ENCODE assay signal across 7 mouse cellular contexts in the genomic region with DNA sequence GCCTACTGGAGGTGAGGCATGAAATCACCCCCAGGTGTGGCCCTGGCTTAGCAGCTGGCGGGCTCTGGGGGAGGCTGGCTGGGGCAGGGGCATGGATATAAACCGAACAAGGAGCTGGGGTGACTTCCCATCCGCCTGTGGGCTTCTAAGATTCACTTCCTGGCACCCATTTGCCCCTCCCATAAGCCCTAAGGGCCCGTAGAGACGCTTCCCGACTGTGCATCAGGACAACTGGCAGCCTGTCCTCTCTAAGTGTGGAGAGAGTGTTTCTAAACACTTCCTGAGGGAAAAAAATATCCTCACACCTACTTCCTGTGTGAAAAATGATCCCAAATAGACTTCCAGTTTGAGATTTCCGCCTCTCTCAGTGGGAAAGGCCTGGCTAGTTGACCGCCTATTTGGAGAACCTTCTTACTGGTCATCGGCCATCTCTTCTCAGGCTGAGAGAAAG. TPM values are rescaled to one million over a fixed set of nuclear protein-coding genes. Genes with fewer than 3 reads are reported as not detected.
DNase-seq lines count a peak whose midpoint lies in the region; ATAC-seq lines count a peak whose summit lies in the region.

No protein-coding gene starts in this region.

- H3K4me2 ChIP-seq in liver, embryonic 15.5 days = no peak overlapping the region
- H3K4me2 ChIP-seq in liver, embryonic 12.5 days = no peak overlapping the region
- H3K4me2 ChIP-seq in forebrain, embryonic 14.5 days (ENCODE audit: low read length) = peak overlapping the region; percentile 23; the same call in 1 of the 2 replicates
- H3K4me2 ChIP-seq in intestine, embryonic 14.5 days (ENCODE audit: low read length) = peak overlapping the region; percentile 35
- peak overlapping the region; percentile 36 for H3K4me2 ChIP-seq in neural tube, embryonic 13.5 days

- H3K27me3 ChIP-seq in liver, embryonic 15.5 days = no peaks in the 10 kb centered on the region; the same call in 1 of the 2 replicates
- H3K27me3 ChIP-seq in liver, embryonic 12.5 days (replicated peaks) = 0 out of 2 replicates have a peak, but pooled peaks cover 7% of the 10 kb centered on the region
- H3K27me3 ChIP-seq in forebrain, embryonic 14.5 days (replicated peaks; ENCODE audit: control insufficient read depth, insufficient read depth, low read length) = no peaks in the 10 kb centered on the region
- H3K27me3 ChIP-seq in intestine, embryonic 14.5 days (replicated peaks; ENCODE audit: control insufficient read depth, insufficient read depth, low read length) = no peaks in the 10 kb centered on the region
- no peaks in the 10 kb centered on the region for H3K27me3 ChIP-seq in neural tube, embryonic 13.5 days

- no peak for ATAC-seq in liver, embryonic 15.5 days (ENCODE audit: insufficient read depth)
- ATAC-seq in liver, embryonic 12.5 days = no peak
- ATAC-seq in forebrain, embryonic 14.5 days = no peak
- ATAC-seq in intestine, embryonic 14.5 days (replicated peaks; ENCODE audit: low FRiP score, low TSS enrichment, low read depth) = no peak
- ATAC-seq in neural tube, embryonic 13.5 days (ENCODE audit: low read depth) = 0 out of 2 replicates have a peak, but pooled peaks have one; percentile 2
- no peak for ATAC-seq in CD4-positive, CD25-positive, alpha-beta regulatory T cell, adult 4 months

- H3K27ac ChIP-seq in liver, embryonic 15.5 days (replicated peaks) = 0 out of 2 replicates have a peak overlapping the region, but pooled peaks have one; percentile 38
- no peak overlapping the region for H3K27ac ChIP-seq in liver, embryonic 12.5 days
- peak overlapping the region; percentile 70 for H3K27ac ChIP-seq in forebrain, embryonic 14.5 days (ENCODE audit: low read depth, low read length)
- peak overlapping the region; percentile 57 for H3K27ac ChIP-seq in intestine, embryonic 14.5 days (ENCODE audit: low read depth)
- peak overlapping the region; percentile 88 for H3K27ac ChIP-seq in neural tube, embryonic 13.5 days (replicated peaks)

- no peaks in the 10 kb centered on the region for H3K36me3 ChIP-seq in liver, embryonic 15.5 days (replicated peaks)
- no peaks in the 10 kb centered on the region for H3K36me3 ChIP-seq in liver, embryonic 12.5 days
- H3K36me3 ChIP-seq in forebrain, embryonic 14.5 days (ENCODE audit: control insufficient read depth, insufficient read depth, low read length) = peaks cover 29% of the 10 kb centered on the region
- no peaks in the 10 kb centered on the region for H3K36me3 ChIP-seq in intestine, embryonic 14.5 days (ENCODE audit: control insufficient read depth, insufficient read depth, low read length)
- peaks cover 34% of the 10 kb centered on the region for H3K36me3 ChIP-seq in neural tube, embryonic 13.5 days

- peak; percentile 46 for DNase-seq in forebrain, embryonic 14.5 days (ENCODE audit: low spot score)
- no peak for DNase-seq in intestine, embryonic 14.5 days (ENCODE audit: low spot score)
- DNase-seq in yolk sac, embryonic 10.5 days (ENCODE audit: low spot score) = no peak

- WGBS in liver, embryonic 15.5 days (ENCODE audit: insufficient replicate concordance) = 46% methylated on average over 9 of the region's 9 CpGs
- 49% methylated on average over 9 of the region's 9 CpGs for WGBS in liver, embryonic 12.5 days (ENCODE audit: insufficient replicate concordance)
- WGBS in forebrain, embryonic 14.5 days = 19% methylated on average over 9 of the region's 9 CpGs
- WGBS in intestine, embryonic 14.5 days = 36% methylated on average over 9 of the region's 9 CpGs
- 32% methylated on average over 9 of the region's 9 CpGs for WGBS in neural tube, embryonic 13.5 days

- no peak overlapping the region for H3K4me3 ChIP-seq in liver, embryonic 15.5 days (replicated peaks)
- no peak overlapping the region for H3K4me3 ChIP-seq in liver, embryonic 12.5 days
- H3K4me3 ChIP-seq in forebrain, embryonic 14.5 days (ENCODE audit: low read depth, low read length) = no peak overlapping the region
- no peak overlapping the region for H3K4me3 ChIP-seq in intestine, embryonic 14.5 days (ENCODE audit: low read depth, low read length)
- no peak overlapping the region for H3K4me3 ChIP-seq in neural tube, embryonic 13.5 days

- H3K9ac ChIP-seq in liver, embryonic 15.5 days = no peak overlapping the region
- no peak overlapping the region for H3K9ac ChIP-seq in liver, embryonic 12.5 days
- H3K9ac ChIP-seq in forebrain, embryonic 14.5 days (ENCODE audit: low read length) = peak overlapping the region; percentile 26; the same call in 1 of the 2 replicates
- peak overlapping the region; percentile 16; the same call in 1 of the 2 replicates for H3K9ac ChIP-seq in intestine, embryonic 14.5 days (ENCODE audit: low read length)
- peak overlapping the region; percentile 22 for H3K9ac ChIP-seq in neural tube, embryonic 13.5 days

- no peaks in the 10 kb centered on the region for H3K9me3 ChIP-seq in liver, embryonic 15.5 days (replicated peaks)
- no peaks in the 10 kb centered on the region for H3K9me3 ChIP-seq in liver, embryonic 12.5 days (replicated peaks)
- H3K9me3 ChIP-seq in forebrain, embryonic 14.5 days (replicated peaks; ENCODE audit: control insufficient read depth, low read length) = no peaks in the 10 kb centered on the region
- H3K9me3 ChIP-seq in intestine, embryonic 14.5 days (ENCODE audit: control insufficient read depth, low read length) = no peaks in the 10 kb centered on the region
- no peaks in the 10 kb centered on the region for H3K9me3 ChIP-seq in neural tube, embryonic 13.5 days

- peaks cover 7% of the 10 kb centered on the region; the same call in 1 of the 2 replicates for H3K4me1 ChIP-seq in liver, embryonic 15.5 days (replicated peaks)
- peaks cover 40% of the 10 kb centered on the region for H3K4me1 ChIP-seq in liver, embryonic 12.5 days
- H3K4me1 ChIP-seq in forebrain, embryonic 14.5 days (ENCODE audit: control insufficient read depth, insufficient read depth, low read length) = peaks cover 32% of the 10 kb centered on the region
- H3K4me1 ChIP-seq in intestine, embryonic 14.5 days (replicated peaks; ENCODE audit: control insufficient read depth, insufficient read depth, low read length) = peaks cover 18% of the 10 kb centered on the region
- peaks cover 83% of the 10 kb centered on the region for H3K4me1 ChIP-seq in neural tube, embryonic 13.5 days (replicated peaks)

RNA-seq across cellular contexts. Expression of a gene that starts 36.5 kb away (rescaled TPM):
- 0.70 and 0.85 TPM in 2 replicates for polyA plus RNA-seq in liver, embryonic 15.5 days (2015; fragmentation: Nextera tagmentation; extraction: Ambion mirVana)
- polyA plus RNA-seq in liver, embryonic 12.5 days (2016; fragmentation: Nextera tagmentation; extraction: Ambion mirVana) = 0.73 and 0.77 TPM in 2 replicates
- polyA plus RNA-seq in forebrain, embryonic 14.5 days (2014; fragmentation: Nextera tagmentation; extraction: Ambion mirVana) = 1.4 and 2.2 TPM in 2 replicates
- 2.4 and 3.0 TPM in 2 replicates for polyA plus RNA-seq in intestine, embryonic 14.5 days (2014; fragmentation: Nextera tagmentation; extraction: Ambion mirVana)
- 3.4 and 4.0 TPM in 2 replicates for polyA plus RNA-seq in neural tube, embryonic 13.5 days (2015; fragmentation: Nextera tagmentation; extraction: Ambion mirVana)
- 1 to 10 TPM in 1 of 2 experiments, not detected in 1; 1.3 TPM for polyA plus RNA-seq in CD4-positive, CD25-positive, alpha-beta regulatory T cell, adult 4 months (2017; shearing (Covaris generic))

RNA-seq across cellular contexts. Expression of a gene that starts 39.8 kb away (rescaled TPM):
- polyA plus RNA-seq in liver, embryonic 15.5 days (2015; fragmentation: Nextera tagmentation; extraction: Ambion mirVana) = 0.25 and 0.40 TPM in 2 replicates
- 0.15 and 0.16 TPM in 2 replicates for polyA plus RNA-seq in liver, embryonic 12.5 days (2016; fragmentation: Nextera tagmentation; extraction: Ambion mirVana)
- polyA plus RNA-seq in forebrain, embryonic 14.5 days (2014; fragmentation: Nextera tagmentation; extraction: Ambion mirVana) = 2.5 and 4.6 TPM in 2 replicates
- 1.8 and 3.3 TPM in 2 replicates for polyA plus RNA-seq in intestine, embryonic 14.5 days (2014; fragmentation: Nextera tagmentation; extraction: Ambion mirVana)
- 4.5 and 7.6 TPM in 2 replicates for polyA plus RNA-seq in neural tube, embryonic 13.5 days (2015; fragmentation: Nextera tagmentation; extraction: Ambion mirVana)
- polyA plus RNA-seq in CD4-positive, CD25-positive, alpha-beta regulatory T cell, adult 4 months (2017; shearing (Covaris generic)) = not detected

Comparison
In these comparisons a context has a peak if more than half of its experiments do, and no peak if none do; other contexts are left out.
1. H3K4me2 ChIP-seq: peak in forebrain, embryonic 14.5 days (single experiment), intestine, embryonic 14.5 days (single experiment) and neural tube, embryonic 13.5 days (single experiment); none in liver, embryonic 15.5 days (single experiment) and liver, embryonic 12.5 days (single experiment).
2. H3K9ac ChIP-seq: peak in forebrain, embryonic 14.5 days (single experiment), intestine, embryonic 14.5 days (single experiment) and neural tube, embryonic 13.5 days (single experiment); none in liver, embryonic 15.5 days (single experiment) and liver, embryonic 12.5 days (single experiment).